Mouse (Mus musculus) liver, postnatal 0 days (tissue): Measurements from ENCODE around the gene Tal1.

Experiments
- CTCF ChIP-seq: sonication (generic); IDR thresholded peaks from 2 replicates; pipeline ENCODE4 v1.5.1; 2016; ENCODE audit warnings: antibody characterized with exemption, low read depth
- EP300 ChIP-seq: IDR thresholded peaks from 2 replicates; pipeline ENCODE4 v1.6.1; 2016; ENCODE audit warnings: antibody characterized with exemption, low read depth, mild to moderate bottlenecking

DNA sequence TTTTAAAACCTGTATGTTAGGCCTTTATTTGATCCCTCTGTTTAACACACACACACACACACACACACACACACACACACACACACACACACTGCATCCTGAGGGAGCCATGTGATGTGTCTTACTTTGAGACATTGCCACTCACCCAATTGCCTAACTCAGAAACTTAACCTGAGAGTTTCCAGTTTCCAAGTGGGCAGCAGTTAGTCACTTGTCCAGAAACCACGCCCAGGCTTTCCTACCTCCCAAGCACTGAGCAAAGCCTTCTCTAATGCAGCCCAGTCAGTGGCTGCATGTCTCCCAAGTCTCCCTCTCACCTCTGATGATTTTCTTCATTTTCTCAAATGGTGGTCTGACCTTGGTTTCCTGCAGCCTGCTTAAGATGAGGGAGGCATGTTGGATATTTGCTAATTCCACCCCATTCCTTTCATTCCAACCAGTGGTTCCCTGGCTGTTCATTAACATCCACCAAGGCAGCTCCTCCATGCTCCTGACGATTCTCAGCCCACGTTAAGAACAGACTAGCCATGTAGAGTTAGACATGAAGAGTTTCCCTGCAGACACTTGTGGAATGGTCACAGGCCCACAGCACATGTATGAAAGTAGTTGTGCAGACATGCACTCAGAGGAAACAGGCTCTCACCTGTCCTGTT lies 30.7 kb downstream of the Tal1 start:
- TF ChIP-seq CTCF, result no peak
- TF ChIP-seq EP300, result no peak
